Mouse (Mus musculus): ENCODE measurements around the gene Phlpp2.

GRCm38 (mm10) chr8:109842468-109842867 is 25.9 kb upstream of the Phlpp2 start:
- no peak for TF ChIP-seq CTCF (IDR thresholded peaks at IDR 0.05; ENCODE audit: low read depth, low read length)
- no peak for TF ChIP-seq POLR2A (IDR thresholded peaks at IDR 0.05; ENCODE audit: extremely low read depth, insufficient read depth, low read length)
